ENCODE assay signal across 8 mouse cellular contexts in genomic region chr4:48691793-48692437, GRCm38 (mm10). TPM values are rescaled to one million over a fixed set of nuclear protein-coding genes. Genes with fewer than 3 reads are reported as not detected.
DNase-seq lines count a peak whose midpoint lies in the region; ATAC-seq and TF ChIP-seq lines count a peak whose summit lies in the region.

No protein-coding gene starts in this region.

- peaks cover 15% of the 10 kb centered on the region for H3K4me1 ChIP-seq in forebrain, embryonic 10.5 days
- H3K4me1 ChIP-seq in intestine, embryonic 16.5 days (ENCODE audit: control insufficient read depth, insufficient read depth, low read length), result no peaks in the 10 kb centered on the region
- H3K4me1 ChIP-seq in liver, postnatal 0 days (ENCODE audit: insufficient read depth), result no peaks in the 10 kb centered on the region

- H3K9ac ChIP-seq in intestine, embryonic 16.5 days (ENCODE audit: low read depth, low read length), result no peak overlapping the region
- no peak overlapping the region for H3K9ac ChIP-seq in liver, postnatal 0 days (replicated peaks)

- no peaks in the 10 kb centered on the region for H3K9me3 ChIP-seq in forebrain, embryonic 10.5 days
- no peaks in the 10 kb centered on the region for H3K9me3 ChIP-seq in intestine, embryonic 16.5 days (ENCODE audit: control insufficient read depth, low read length)
- no peaks in the 10 kb centered on the region for H3K9me3 ChIP-seq in liver, postnatal 0 days (ENCODE audit: low read length)

- TF ChIP-seq POLR2A in brain, embryonic 14.5 days (IDR thresholded peaks at IDR 0.05; ENCODE audit: borderline replicate concordance, extremely low read depth, insufficient read depth, insufficient read length, poor library complexity, severe bottlenecking), result no peak

- no peak for TF ChIP-seq EP300 in liver, postnatal 0 days (IDR thresholded peaks at IDR 0.05; ENCODE audit: low read depth)

- TF ChIP-seq CTCF in brain, embryonic 14.5 days (IDR thresholded peaks at IDR 0.05; ENCODE audit: borderline replicate concordance, extremely low read depth, insufficient read depth, insufficient read length), result peak; percentile 87
- TF ChIP-seq CTCF in liver, postnatal 0 days (IDR thresholded peaks at IDR 0.05; ENCODE audit: low read depth), result peak; percentile 72

- 39% methylated on average over 7 of the region's 7 CpGs for WGBS in forebrain, embryonic 10.5 days
- WGBS in intestine, embryonic 16.5 days, result 42% methylated on average over 7 of the region's 7 CpGs
- 41% methylated on average over 7 of the region's 7 CpGs for WGBS in liver, postnatal 0 days (ENCODE audit: insufficient replicate concordance)

- H3K27me3 ChIP-seq in forebrain, embryonic 10.5 days (ENCODE audit: poor library complexity, severe bottlenecking), result no peaks in the 10 kb centered on the region
- H3K27me3 ChIP-seq in intestine, embryonic 16.5 days (replicated peaks; ENCODE audit: control insufficient read depth, insufficient read depth, low read length), result no peaks in the 10 kb centered on the region
- H3K27me3 ChIP-seq in liver, postnatal 0 days (ENCODE audit: insufficient read depth, low read length), result no peaks in the 10 kb centered on the region

- no peak overlapping the region for H3K4me2 ChIP-seq in intestine, embryonic 16.5 days (ENCODE audit: low read depth, low read length)
- H3K4me2 ChIP-seq in liver, postnatal 0 days (ENCODE audit: low read depth, low read length), result no peak overlapping the region

- peak; percentile 48 to 77 for DNase-seq in layer of hippocampus, adult 18-20 months (ENCODE audit: low spot score in 2 of 2)
- DNase-seq in layer of hippocampus, adult 9-11 months, result no peak
- peak; percentile 90 for DNase-seq in brain, embryonic 14.5 days (ENCODE audit: low read depth)
- peak; percentile 63 for DNase-seq in forebrain, embryonic 10.5 days (ENCODE audit: extremely low spot score, low spot score)
- DNase-seq in liver, postnatal 0 days, result peak; percentile 39
- DNase-seq in retina, adult 2 months (ENCODE audit: low read depth, low spot score), result peak; percentile 25
- DNase-seq in natural killer cell, adult 2 months (ENCODE audit: low spot score in 2 of 2), result no peak

- no peaks in the 10 kb centered on the region for H3K36me3 ChIP-seq in forebrain, embryonic 10.5 days (replicated peaks)
- H3K36me3 ChIP-seq in intestine, embryonic 16.5 days (ENCODE audit: control insufficient read depth, insufficient read depth, low read length), result no peaks in the 10 kb centered on the region
- no peaks in the 10 kb centered on the region for H3K36me3 ChIP-seq in liver, postnatal 0 days (replicated peaks; ENCODE audit: insufficient read depth, low read length)

- peak; percentile 62 for ATAC-seq in intestine, embryonic 16.5 days
- ATAC-seq in liver, postnatal 0 days, result no peak

- no peak overlapping the region for H3K4me3 ChIP-seq in forebrain, embryonic 10.5 days
- no peak overlapping the region for H3K4me3 ChIP-seq in intestine, embryonic 16.5 days (ENCODE audit: low read length)
- H3K4me3 ChIP-seq in liver, postnatal 0 days (ENCODE audit: low read depth, low read length), result no peak overlapping the region

- H3K27ac ChIP-seq in forebrain, embryonic 10.5 days, result peak overlapping the region; percentile 67; the same call in 1 of the 2 replicates
- H3K27ac ChIP-seq in intestine, embryonic 16.5 days (ENCODE audit: low read length), result no peak overlapping the region
- H3K27ac ChIP-seq in liver, postnatal 0 days (ENCODE audit: low read depth), result no peak overlapping the region

RNA-seq across cellular contexts. Expression of gene Cavin4, which starts 28.6 kb away (rescaled TPM):
- total RNA-seq in layer of hippocampus, adult 18-20 months (2021), result 1 to 10 TPM; 1.5 to 1.7 TPM
- 2.3 and 3.4 TPM in 2 replicates for polyA plus RNA-seq in brain, embryonic 14.5 days (2012; rRNA removed)
- 0.98 and 1.3 TPM in 2 replicates for polyA plus RNA-seq in forebrain, embryonic 10.5 days (2016; fragmentation: Nextera tagmentation; extraction: Ambion mirVana)
- 0.09 and 0.18 TPM in 2 replicates for polyA plus RNA-seq in intestine, embryonic 16.5 days (2015; fragmentation: Nextera tagmentation; extraction: Ambion mirVana)
- polyA plus RNA-seq in liver, postnatal 0 days (2015; fragmentation: Nextera tagmentation; extraction: Ambion mirVana), result 0.05 and 0.73 TPM in 2 replicates

Comparison
In these comparisons a context has a peak if more than half of its experiments do, and no peak if none do; other contexts are left out.
1. DNase-seq: peak in layer of hippocampus, adult 18-20 months (2 of 2), brain, embryonic 14.5 days (single experiment), forebrain, embryonic 10.5 days (single experiment), liver, postnatal 0 days (single experiment) and retina, adult 2 months (single experiment); none in layer of hippocampus, adult 9-11 months (single experiment) and natural killer cell, adult 2 months (0 of 2).